Mouse (Mus musculus) adipocyte (in vitro differentiated cells): ENCODE results near the gene Serpina16.

Experiments
- DNase-seq: peaks from one replicate; pipeline ENCODE4 v3.0.0-alpha.2; 2016; ENCODE audit warnings: low spot score

The Serpina16 gene

DNA sequence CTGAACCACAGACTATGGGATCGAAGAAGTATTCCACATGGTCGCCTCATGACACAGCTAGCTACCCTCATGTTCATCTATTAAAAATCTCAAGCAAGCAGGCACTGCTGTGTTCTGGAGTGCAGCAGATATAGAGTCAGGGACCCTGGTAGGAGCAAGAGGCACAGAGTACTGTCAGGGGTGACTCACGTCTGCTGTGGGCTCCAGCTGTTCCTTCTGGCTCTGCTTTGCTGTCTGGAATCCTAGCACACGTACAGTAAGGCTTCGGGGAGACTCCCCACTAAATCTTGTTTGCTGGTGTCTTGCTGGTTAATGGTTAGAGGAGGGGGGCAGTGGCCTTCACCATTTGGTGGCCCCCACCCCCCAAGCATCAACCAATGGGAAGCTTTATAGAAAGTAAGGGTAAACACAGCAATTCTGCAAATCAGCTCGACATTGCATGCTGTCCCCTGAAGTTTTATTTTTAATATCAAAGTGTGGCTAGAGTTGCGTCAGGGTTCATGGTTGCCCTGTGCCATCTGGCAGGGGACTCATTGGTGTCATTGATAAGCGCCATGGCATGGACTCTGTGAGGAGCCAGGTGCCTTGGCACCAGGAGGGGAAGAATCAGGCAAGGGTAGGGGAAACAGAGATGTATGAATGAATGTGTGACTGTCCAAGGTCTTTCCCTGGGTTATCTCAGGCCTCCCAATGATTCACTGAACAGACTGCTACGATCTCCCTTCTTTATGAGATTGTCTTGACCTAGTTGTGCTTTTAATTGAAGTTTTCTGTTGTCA, 18.9 kb downstream of the Serpina16 start, which contains the start of gene Serpina6:
Gene Serpina6, minus strand, starts transcription at position 365 of the 779 bp plus-strand sequence.
- DNase-seq = no peak

DNA sequence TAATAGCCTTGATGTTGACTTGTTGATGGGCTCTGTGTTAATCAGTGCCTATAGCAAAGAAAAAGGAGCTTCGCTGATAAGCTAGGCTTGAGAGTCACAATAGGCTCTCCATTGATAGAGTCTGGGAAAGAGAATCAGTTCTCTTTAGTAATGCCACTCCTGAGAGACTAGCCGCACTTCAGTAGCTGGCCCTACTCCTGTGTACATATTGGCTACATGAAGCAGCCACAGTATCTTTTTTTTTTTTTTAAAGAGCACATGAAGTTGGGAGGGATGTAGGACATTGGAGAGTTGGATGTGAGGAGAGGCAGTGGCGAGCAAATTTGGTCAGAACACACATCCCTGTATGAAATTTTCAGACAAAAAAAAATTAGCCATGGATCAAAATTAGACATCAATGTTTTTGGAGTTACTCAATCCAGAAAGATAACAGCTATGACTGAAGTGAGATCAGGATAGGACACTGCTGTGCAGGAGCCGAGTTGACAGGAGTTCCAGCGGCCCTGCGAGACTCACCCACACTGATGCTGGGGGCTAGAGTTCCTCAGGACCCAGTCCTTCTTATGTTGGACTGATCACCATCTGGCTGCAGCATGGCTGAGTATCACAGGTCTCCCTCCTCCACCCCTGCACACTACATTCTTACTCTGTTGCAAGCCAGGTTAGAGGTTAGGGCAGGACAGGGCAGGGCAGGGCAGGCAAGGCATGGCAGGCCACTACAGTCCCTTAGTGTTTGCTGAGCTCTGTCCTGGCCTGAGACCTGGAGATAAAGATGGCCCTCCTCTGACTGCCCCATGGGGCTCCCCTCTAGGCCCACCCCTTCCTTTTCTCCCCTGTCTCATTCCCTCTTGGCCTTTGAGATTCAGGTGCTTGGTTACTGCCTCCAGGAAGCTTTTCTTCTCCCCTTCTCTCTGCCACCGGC, 20.6 kb downstream of the Serpina16 start:
- DNase-seq = no peak

DNA sequence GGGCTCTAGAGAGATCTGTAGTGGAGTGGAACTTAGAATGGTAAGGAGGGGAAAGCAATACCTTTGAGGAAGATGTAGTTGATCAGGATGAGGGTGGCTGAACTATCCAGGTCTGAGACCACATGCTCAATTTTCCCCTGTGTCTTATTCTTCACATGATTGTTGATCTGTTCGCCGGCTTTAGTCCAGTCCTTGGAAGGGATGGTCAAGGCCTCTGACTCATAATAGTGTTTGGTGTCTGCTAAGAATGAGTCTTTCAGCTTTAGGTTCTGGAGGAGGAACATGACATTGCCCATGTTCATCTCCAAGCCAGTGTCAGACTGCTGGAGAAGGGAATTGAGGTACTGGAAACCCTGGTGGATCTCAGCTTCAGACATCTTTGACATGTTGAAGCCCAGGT, 22.1 kb downstream of the Serpina16 start:
- no peak for DNase-seq

DNA sequence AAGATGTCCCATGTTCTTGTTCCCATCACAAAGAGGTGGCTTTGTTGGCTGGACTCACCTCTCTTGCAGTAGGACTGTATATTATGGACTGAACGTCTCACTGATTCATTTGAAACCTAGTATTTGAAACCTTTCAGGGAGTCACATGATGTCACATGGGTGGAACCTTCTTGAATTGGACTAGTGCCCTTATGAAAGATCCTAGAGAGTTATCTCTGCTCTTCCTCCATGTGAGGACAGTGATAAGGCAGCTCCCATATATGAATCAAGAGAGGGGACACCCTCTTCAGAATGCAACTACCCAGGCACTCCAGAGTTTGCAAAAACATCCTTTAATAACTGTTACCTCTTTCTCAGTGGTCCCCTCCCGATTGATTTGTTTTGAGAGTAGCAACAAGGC, 29.6 kb downstream of the Serpina16 start:
- no peak for DNase-seq

DNA sequence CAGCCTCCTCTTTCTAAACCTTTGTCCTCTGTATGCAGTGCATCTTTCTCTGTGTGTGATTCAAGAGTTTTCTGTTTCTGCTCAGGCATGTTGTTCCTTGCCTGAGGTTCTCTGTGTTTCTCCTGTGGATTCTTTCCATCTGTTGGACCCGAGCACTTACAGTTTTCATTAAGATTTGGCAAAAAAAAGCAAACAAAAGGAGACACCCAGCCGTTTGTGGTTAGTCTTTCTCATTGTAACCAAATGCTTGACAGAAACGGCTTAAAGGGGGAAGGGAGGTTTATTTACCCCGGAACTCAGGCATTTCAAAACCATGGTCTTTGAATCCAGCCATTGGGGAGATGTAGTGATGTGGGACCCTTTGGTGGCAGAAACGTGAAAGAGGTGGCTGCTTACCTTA, 31.3 kb downstream of the Serpina16 start:
- no peak for DNase-seq

DNA sequence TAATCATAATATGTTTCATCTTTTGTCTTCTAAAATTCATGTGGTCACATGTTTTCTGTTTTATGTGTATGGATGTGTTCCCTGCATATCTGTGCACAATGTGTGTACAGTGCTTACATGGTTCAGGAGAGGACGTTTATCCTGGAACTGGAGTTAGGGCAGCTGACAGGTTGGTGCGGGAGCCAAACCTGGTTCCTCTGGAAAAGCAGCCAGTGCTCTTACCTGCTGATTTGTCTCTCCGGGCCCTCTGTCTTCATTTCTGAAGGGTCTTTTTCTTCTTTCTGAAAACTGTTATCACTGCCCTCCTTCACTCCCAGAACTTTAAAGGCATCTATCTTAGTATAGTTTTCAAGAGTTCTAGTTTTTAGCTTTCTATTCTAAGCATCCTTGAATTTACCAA, 32.1 kb downstream of the Serpina16 start:
- DNase-seq = no peak

DNA sequence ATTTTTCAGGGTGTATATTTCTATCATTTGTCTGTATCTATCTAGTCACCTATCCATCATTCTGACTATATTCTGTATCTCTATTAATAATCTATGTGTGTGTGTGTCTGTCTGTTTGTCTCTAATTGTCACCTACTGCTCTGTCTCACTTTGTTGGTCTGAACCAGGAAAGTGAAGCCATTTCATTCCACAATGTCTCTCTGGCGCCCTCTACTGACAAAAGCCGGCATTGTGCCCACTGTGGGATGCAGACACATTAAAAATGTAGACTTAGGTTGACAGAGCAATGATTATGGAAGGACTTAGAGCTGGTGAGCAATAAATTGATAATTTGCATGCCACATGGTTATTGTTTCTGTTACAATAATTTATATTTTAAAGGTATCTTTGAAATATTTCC, 32.6 kb downstream of the Serpina16 start:
- DNase-seq = peak; percentile 38

DNA sequence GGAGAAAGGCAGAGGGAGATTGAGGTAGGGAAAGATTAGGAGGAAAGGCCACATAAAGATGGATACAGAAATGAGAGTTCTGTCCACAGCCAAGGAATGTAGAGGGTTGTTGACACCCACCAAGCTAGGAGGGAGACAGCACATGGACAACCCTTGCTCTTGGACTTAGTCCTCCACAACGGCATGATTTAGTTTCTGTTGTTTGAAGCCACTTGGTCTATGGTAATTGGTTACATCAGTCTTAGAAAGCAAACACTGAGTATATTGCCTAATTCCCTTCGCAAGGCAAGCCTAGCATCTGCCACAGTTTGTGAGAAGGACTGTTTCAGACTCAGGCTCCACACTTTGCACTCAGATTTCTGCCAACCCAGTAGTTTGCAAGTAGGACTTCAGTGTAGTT, 40.1 kb downstream of the Serpina16 start:
- DNase-seq = no peak

DNA sequence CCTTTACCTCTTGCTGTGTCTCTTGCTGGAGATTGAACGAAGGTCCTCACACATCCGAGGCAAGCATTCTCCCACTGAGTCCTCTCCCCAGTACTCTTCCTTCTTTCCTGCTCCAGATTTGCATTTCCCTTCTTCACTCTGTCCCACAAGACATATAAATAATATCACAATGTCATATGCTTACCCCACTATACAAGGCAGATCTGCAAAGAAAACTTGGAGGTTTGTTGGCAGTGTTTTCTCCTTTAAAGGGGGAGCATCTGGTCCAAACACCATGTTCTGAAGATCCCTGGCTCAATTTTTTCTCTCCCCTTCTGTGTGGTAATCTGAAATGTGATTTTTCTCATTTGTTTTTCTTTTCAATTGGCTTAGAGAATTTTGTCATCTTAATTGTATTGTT, 41.5 kb downstream of the Serpina16 start:
- no peak for DNase-seq

DNA sequence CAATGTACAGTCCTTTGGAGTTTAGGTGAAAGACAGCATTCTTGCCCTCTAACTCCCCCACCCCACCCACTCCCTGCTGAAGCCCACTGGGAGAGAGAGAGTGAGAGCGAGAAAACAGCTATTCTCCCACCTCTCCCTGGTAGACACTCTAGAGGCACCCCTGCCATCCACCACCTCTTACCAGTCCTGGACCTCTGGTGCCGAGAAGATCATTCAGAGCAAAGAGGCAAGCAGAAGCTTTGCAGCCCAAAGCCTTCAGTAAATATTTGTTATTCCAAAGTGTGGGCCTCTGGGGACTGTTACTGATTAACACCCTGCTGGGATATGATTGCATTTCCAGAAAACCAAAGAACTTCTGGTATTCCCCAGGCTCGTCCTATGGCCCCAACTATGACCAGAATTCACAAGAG, 44.7 kb downstream of the Serpina16 start, which contains the start of gene Serpina10:
Gene Serpina10, minus strand, starts transcription at position 242 of the 410 bp plus-strand sequence.
- no peak for DNase-seq
